Mouse (Mus musculus) thymus, postnatal 4 days (tissue): ENCODE results near the gene Rcor2.
A peak's percentile ranks its signal among the peaks of the same experiment; 100 is the strongest.

Source experiments
- DNase-seq: peaks from one replicate; pipeline ENCODE4 v3.0.0; 2021

Rcor2 gene

GRCm38 (mm10) chr19:7295071-7295658, 28.0 kb downstream of the Rcor2 start:
- DNase-seq = peak; percentile 87

- no peak for DNase-seq
Measured at GRCm38 (mm10) chr19:7295959-7296358, 28.8 kb downstream of the Rcor2 start.

DNA sequence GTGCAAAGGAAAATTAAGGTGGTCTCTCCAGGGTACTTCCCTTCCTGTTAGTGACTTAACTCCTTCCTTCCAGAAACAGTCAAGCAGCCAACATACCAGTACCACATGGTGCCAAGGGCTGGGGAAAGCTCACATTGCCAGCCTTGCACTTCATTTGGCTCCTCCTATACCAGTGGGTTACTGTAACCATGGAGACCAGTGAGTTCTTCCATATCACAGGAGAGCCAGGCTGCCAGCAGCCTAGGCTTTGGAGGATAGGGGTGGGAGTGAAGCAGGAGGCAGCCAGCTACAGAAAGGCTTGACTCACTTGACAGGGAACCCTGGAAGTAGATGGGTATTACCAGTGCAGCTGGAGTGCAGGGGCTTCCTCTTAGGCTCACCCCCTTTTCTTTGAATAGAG, 31.9 kb downstream of the Rcor2 start:
- no peak for DNase-seq

- no peak for DNase-seq
Measured at GRCm38 (mm10) chr19:7300078-7300477, 33.0 kb downstream of the Rcor2 start.

DNA sequence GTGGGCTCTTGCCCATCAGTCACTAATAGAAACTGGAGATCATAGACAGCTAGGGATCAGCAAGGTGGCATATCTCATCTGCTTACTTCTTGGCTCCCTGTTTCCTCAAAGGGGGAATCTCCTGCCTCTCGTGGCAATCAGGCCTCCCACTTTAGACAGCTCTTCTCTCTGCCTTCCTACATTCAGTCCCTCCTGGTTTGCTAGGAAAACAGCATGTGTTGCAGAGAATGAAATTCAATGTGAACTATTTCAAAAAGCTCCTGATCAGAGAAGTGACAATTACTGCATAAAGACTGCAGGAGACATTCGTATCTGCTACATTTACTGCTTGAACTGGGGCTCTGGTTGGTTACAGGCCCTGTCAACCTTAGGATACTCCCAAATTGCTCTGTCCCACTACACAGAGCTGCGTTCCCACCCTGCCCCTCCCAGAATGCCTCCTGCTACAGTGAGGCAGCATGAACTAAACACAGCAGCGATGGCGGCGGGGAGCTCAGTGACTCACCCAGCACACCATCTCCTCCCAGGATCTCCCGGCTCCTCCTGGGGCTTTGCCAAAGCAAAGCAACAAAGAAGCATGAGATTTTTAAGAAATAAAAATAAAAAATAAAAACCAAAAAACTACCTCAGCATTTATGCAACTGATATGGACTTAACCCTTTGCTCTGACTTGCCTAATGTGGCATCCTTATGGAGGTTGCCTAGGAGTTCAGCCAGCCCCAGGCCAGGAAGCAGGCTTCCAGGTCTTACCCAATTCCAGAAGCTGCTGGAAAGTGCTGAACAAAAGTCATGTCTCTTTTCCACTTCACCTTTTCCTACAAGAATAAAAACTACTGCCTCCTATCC, 34.7 kb downstream of the Rcor2 start:
- DNase-seq = no peak

- no peak for DNase-seq
Measured at GRCm38 (mm10) chr19:7302493-7302797, 35.3 kb downstream of the Rcor2 start.

DNA sequence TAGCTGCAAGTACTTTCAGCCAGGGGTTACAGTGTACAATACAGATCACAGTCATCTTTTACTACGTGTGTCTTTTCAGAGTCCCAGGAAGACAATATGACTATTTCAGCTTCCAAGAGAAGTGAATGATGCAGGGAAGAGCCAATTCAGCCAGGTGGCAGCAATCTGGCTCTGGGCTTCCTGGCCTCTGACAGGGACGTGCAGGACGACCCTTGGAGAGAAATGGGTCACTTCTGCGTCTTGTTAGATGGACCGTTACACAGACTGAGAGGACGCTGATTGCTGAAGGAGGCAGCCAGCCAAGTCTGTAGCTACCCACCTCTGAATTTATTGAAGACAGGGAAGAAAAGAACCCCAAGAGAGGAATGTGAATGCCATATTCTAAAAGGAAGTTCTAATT, 36.7 kb downstream of the Rcor2 start:
- no peak for DNase-seq

DNA sequence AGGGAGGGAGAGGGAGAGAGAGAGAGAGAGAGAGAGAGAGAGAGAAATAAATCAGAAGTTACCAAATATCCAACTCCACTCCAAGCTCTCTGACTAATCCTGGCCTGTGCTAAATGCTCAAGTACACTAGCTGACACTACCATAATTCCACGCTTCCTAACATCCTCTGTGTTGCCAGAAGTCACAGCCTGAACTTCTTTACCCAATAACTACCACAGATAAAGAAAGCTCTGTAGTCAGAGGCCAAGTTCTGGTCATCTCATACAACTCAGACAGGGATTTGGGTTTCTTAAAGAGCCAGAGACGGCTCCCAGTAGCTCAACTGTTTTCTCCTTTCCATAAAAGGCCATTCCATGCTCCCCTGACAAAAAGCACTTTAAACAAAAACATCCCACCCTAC, 37.7 kb downstream of the Rcor2 start:
- no peak for DNase-seq

DNA sequence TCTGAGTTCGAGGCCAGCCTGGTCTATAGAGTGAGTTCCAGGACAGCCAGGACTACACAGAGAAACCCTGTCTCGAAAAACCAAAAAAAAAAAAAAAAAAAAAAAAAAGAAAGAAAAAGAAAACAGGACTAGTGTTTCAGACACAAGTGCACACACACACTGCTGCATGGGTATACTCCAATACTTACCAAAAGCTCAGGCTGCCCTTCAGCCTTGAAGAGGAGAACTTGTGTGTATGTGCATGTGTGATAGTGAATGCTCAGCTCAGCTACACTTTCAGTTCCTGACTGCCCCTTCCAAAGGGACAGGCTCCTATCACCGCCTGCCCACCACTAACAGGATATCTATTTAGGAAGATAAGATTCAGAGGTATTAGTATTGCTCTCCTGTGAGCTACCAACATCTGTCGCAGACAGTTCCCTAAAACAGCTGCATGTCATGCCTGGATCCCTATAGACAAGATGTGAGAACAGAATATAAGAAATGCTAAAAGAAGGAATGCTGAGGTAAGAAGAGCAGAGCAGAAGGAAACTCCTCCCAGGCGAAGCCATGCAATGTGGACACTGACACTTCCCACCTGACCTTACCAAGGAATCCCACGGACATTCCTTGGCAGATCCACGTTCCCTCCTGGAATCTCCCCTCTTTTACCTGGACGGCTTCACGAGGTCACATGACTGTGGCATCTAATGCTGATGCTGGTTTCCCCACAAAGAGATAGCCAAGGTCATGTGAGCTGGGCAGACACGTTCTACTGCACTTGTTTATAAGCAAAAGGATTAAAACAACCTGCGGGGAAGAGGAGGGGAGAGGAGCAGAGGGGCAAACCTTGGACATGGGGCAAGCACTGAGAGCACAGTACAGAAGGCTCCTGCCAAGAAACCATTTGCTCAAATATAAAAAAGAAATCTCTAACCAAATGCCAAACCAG, 38.5 kb downstream of the Rcor2 start:
- no peak for DNase-seq

GRCm38 (mm10) chr19:7306968-7307367, 39.8 kb downstream of the Rcor2 start:
- DNase-seq = no peak

DNA sequence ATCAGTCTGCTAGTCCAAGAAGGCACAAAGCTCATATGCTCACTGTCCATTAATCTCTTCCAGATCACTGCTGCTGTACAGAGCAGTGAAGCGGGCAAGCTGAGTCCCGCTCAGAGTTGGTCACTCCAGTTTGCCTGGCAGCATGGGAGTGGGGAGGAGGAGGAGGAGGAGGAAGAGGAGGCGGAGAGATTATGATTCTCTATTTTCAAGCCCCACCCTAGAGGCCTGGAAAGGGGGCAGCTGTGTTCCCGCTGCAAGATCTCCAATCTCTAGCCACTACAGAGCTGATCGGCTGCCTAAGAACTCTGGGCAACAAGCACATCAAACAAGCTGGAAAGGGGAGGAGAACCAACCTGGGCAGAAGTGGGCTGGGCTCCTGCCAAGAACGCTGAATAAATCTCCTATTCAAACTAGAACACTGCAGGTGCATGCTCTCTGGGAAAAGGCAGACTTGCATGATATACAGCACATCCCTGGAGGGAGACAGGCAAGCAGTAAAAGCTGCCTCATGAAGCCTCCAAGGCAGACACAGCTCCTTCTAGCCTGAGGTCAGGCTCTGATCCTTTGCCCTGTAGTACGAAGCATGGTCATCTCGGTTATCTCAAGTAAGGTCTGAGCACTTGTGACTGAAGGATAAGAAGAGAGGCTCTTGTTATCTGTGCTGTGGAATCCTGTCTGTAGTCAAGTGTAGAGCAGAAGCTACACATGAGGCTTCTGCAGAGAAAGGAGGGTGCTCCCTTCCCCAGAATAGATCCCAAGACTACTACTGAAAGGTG, 41.1 kb downstream of the Rcor2 start:
- DNase-seq = peak; percentile 25

GRCm38 (mm10) chr19:7309738-7310330, 42.7 kb downstream of the Rcor2 start:
- no peak for DNase-seq

- peak; percentile 48 for DNase-seq
Measured at GRCm38 (mm10) chr19:7310704-7311103, 43.6 kb downstream of the Rcor2 start.

- DNase-seq = no peak
Measured at GRCm38 (mm10) chr19:7311306-7311705, 44.2 kb downstream of the Rcor2 start.

DNA sequence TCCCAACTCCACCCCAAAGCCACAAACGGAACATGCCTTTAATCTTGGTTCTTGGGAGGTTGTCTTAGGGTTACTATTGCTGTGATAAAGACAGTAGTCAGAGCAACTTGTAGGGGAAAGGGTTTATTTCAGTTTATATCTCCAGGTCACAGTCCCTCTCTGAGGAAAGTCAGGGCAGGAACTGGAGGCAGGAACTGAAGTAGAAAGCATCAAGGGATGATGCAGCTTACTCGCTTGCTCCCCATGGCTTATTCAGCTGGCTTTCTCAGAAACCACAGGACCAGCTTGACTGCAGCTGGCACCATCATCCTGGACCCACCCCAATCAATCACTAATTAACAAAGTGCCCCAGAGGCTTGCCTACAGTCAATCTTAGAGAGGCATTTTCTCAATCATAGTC, 46.5 kb downstream of the Rcor2 start:
- DNase-seq = no peak

- DNase-seq = no peak
Measured at GRCm38 (mm10) chr19:7314976-7315586, 48.0 kb downstream of the Rcor2 start.

GRCm38 (mm10) chr19:7315587-7315984, 48.5 kb downstream of the Rcor2 start:
- no peak for DNase-seq

DNA sequence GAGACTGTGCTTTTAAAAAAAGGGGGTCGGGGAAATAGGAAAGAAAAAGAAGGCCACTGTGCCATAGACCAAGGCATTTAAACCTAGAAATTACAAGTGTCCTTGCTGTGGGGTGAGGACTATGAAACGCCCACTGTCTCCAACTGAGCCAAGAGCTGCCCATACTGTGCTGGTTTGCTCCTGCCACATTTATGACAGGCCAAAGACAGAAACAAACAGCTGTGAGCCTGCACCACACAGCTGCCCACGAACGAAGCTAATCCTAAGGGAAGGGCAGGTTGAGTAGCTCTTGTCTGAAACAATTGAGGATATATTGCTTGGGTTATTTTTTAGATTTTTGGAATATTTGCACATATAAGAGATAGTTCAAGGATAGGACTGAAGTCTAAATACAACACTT, 49.7 kb downstream of the Rcor2 start:
- no peak for DNase-seq

DNA sequence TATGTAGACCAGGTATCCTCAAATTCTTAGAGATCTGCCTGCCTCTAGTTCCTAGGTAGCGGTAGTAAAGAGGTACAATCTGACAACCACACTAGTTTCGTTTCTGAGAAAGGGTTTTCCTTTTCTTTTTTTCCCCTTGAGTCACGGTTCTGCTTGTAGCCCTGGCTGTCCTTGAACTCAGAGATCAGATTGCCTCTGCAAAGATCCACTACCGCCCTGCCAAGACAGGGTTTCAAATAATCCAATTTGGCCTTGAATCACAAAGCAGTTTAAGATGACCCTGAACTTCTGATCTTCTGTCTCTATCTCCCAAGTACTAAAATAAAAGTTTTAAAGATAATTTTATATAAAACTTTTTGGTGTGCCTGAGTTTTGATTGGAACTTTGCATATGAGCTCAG, 50.6 kb downstream of the Rcor2 start:
- no peak for DNase-seq

DNA sequence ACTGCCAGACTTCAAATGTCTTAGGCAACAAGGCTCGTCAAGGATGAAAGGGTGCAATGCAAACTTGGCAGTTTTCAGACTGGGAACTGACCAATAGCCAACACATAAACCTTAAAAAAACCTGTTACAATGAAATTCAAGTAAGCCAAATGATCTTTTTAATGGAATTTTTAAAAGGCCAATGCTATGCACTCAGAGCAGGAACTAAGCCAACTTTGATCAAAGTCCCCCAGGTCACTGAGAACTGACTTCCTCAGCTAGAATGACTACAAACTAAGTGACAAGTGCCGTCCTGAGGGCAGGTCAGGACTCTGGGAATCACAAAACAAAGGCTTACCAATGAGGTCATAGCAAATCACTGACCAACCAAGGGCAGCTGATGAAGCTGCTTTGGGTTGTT, 53.1 kb downstream of the Rcor2 start:
- DNase-seq = no peak

- DNase-seq = no peak
Measured at GRCm38 (mm10) chr19:7321391-7321790, 54.3 kb downstream of the Rcor2 start.
